Mouse (Mus musculus) CD4-positive, CD25-positive, alpha-beta regulatory T cell, adult 2 months (primary cell): ENCODE results near the gene Shcbp1l.

Source experiments
- DNase-seq: peaks from one replicate; pipeline ENCODE4 v3.0.0-alpha.2; 2012; ENCODE audit warnings: low read depth, low spot score

The Shcbp1l gene

DNA sequence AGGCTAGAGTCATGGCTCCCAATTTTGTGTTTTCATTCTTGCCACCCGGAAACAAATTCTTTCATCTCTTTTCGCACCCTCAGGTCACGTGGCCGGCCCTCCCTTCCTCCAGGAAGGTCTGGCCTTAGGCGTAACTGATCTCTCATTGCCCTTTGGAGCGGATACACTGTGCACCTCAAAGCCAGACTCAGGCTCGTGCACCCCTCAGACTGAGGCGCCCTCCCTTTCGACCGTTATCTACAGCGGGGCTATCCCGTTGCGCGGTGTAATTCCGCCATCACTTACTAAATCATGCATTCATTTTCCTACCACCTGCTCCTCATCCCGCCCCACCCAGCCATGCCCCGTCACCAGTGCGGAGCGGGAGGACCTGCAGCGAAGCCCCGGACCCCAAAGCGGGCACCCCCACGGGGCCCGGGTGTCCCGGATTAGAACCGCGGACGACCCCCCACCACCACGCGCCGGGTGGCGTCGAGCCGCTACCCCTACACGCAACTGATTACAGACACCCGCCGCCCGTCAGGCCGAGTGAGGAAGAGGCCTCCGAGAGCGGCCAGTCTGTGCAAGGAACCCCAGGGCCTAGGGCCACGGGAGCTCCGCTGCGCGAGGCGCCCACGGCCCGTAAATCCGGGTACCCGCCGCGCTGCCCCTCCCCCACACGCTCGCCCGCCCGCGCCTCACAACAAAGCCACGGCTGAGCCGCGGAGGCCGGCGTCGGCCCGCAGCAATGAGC is 62.0 kb downstream of the Shcbp1l start:
- peak; percentile 78 for DNase-seq

DNA sequence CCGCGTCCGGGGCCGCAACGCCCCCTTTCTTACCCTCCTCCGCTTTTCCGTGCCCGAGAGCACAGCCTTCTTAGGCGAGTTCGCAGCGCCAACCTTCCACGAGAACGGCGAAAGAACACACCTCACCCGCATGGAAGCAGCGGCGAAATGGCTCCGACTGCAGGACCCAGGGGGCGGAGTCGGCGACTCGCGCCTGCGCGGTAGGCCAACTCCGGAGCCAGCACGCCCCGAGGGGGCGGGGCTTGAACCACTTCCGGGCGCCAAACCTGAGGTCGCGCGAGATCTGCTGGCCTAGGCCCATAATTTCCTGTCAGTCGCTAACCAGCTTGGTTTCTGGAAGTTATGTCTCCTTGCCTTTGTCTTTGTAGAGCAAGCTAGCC is 62.5 kb downstream of the Shcbp1l start, which contains the start of gene Dhx9:
Gene Dhx9, minus strand, starts transcription at position 161 of the 380 bp plus-strand sequence.
- DNase-seq: peak; percentile 99

DNA sequence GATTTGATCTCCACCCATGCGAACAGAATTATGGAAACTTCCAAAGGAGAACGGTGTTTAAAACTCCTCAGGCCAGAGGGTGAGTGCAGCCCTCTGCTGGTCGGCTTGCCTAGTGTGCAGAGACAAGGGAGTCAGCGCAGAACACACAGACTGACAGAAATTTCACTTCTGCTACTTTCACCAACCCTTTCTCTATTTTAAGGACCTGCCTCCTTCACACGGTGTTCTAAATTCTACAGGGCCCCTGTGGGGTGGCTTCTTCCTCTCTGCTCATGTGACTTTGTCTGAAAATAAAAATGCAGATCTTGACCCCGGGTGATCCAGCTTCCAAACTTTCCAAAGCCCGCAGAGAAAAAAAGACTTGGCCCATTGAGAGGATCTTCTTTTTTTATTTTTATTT is 64.2 kb downstream of the Shcbp1l start:
- peak; percentile 61 for DNase-seq

DNA sequence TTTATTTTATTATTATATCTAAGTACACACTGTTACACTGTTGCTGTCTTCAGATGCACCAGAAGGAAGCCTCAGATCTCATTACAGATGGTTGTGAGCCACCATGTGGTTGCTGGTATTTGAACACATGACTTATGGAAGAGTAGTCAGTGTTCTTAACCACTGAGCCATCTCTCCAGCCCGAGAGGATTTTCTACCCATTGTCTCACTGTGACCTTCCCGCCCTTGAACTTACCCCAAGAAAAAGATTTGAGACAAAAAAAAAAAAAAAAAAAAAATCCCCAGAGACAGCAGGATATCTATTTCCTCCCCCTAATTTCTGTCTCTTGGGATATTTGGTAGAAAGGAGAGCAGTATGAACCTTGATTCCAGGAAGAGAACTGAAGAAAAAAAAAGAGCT is 64.6 kb downstream of the Shcbp1l start:
- DNase-seq: no peak

DNA sequence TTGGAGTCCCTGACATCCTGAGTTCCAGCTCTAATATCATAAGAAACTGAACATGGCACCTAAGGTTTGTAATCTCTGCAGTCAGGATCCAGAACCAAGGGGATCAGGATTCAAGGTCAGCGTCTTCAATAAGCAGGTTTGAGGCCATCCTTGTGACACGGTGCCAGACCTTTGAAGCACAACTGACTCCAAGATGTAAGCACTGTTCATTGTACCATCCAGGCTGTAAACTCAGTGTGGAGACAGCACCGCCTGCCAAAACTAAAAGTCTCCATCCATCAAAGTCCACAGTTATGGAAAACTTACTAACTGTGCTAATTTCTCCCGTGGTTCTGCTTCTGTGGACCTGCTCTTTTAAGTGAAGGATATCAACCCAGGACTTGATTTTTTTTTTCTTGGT is 65.0 kb downstream of the Shcbp1l start:
- no peak for DNase-seq

DNA sequence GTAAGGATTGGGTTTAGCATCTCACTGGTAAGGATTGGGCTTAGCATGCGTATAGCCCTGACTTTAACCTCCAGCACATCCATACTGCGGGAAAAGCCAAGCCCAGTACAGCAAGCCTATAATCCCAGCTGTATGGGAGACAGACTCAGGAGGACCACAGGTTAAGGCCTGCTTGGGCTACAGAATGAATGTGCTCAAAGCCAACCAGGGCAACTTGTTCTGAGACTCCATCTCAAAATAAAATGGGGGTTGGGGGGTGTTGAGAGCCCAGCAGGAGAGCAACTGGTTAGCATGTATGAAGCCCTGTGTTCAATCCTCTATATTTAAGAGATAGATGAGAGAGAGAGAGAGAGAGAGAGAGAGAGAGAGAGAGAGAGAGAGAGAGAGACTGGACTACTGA is 66.4 kb downstream of the Shcbp1l start:
- no peak for DNase-seq

DNA sequence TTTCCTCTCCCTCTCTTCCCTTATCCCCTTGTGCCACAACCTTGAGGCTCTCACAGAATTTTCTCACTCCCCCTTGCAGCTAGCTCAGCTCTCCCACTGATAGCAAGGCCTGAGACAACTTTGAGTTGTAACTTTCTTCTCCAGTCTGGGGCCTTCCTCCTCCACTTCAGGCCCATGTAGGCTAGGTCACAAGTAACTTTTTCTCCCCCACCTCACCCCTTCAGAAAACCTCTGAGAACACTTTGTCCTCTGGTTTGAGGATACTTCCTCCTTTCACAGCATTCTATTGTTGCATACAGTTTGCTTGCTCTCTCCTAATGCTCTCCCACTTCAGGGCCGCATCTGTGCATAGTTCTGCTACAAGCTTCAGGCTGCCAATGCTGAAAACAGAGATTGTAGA is 66.9 kb downstream of the Shcbp1l start:
- DNase-seq: no peak

DNA sequence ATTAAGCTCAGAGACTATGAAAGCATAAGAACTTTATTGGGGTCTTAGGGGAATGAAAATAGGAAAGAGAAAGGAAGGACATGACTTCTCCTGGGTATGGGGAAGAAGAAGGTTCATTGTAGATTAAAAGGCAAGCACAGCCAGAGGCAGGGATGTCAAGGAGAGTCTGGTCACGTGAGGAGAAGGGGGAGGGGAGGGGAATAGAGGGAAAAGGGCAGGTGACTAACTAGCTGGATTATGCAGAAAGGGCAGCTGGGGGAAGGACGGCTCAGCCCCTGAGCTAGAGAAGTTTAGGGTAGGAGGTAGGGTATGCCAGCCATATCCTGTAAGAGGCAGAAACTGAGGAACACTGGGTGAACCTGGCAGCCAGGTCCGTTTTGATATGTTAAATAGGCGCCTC is 68.4 kb downstream of the Shcbp1l start:
- no peak for DNase-seq

DNA sequence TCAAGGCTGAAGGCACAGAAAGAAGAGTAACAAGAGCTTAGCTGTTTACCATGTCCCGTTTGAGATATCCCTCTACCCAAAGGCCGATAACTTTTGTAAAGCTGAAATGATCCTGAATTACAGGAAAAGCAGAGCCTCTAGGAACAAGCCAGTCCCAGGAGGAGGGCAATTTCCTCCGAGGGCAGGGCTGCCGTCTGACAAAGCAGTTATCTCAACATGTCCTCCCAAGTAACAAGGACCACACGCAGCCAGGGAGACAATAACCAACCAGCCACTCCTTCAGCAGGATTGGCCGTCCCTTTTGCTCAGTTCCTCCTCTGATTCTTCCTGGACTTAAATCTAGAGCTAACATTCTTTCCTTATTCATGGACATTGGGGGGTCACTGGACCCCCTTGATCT is 69.0 kb downstream of the Shcbp1l start:
- DNase-seq: no peak

DNA sequence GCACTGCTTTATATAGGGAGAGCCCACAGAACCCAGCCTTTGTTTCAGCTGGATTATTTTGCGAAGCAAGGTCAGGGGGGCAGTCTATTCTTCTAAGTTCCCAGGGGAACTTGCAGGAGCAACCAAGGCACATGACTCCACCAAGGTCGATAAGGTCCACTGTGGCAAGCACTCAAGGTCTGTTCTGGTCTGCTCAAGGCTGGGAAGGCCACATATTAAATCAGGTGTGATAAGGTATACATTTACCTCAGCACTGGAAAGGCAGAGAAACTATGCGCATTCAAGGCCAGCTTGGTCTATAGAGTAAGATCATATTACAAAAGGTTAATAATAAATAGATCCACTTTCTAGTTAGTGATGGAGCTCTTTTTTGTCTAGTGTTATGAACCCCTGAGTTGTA is 71.1 kb downstream of the Shcbp1l start:
- DNase-seq: no peak

DNA sequence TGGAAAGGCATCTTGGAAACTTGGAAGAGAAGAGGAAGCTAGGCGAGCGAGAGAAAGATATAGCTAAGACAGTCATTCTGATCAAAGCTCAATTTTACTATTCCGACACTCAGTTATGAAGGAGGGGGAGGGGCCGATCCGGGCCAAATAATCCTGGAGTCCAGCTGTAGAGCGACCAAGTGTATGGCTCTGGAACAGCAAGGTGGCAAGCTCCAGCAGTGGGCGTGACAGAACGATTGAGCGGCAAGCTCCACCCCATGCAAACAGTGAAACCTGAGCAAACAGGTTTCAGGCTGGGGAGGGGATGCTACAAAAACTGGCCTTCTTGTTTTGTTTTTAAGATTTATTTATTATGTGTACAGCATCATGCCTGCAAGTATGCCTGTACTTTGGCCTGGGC is 75.1 kb downstream of the Shcbp1l start:
- DNase-seq: no peak

DNA sequence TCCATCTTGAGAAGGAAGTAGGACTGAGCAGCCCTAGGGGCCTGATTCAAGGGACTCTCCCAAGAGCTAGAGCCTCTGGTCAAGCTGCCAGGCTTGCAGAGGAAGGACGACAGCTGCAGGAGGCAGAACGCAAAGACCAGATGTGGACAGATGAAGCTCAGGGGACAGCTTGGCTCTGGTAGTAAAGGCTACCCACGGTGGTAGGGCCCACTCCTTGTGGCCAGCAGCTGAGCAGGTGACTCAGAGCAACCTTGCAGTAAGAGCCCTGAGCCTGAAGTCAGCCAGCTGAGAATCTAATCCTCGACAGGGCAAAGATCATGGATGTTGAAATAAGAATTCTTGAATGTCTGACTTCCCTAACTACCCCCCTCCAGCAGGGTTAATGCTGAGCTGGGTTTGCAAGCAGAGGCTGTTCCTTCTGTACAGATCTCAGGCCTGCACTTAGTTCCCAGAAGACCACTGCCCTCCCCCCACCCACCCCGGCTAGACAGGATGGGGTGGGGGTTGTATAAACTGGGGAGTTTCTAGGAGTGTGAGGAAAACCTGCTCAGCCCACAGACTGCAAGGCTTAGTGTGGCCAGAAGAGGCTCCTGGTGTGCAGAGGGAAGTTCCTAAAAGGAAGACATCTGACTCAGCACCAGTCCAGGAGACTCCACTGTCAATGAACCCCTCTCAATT is 76.8 kb downstream of the Shcbp1l start:
- DNase-seq: no peak
